Mouse (Mus musculus) MEL (cell line): ENCODE results near the gene Nlrp6. TPM values are rescaled to one million over a fixed set of nuclear protein-coding genes. Genes with fewer than 3 reads are reported as not detected.

Experiments
- polyA plus RNA-seq, 2 experiments: library from polyadenylated mRNA; stranded (reverse) in 1 of 2; unstranded in 1 of 2; fragments of >175 nt in 1 of 2; fragments of >200 nt in 1 of 2; gene quantifications; 2 replicates each; pipeline versions ENCODE4 v1.2.1 to v1.2.4; 2012; ENCODE audit warnings: low replicate concordance in 2 of 2, low read depth in 1 of 2; ENCODE audit not compliant: insufficient read length in 2 of 2, insufficient read depth in 1 of 2, missing spikeins in 1 of 2
- total RNA-seq: library from RNA; depleted of rRNA; stranded (reverse); fragments of 300-350 nt; gene quantifications from 2 replicates; pipeline ENCODE4 v1.2.3, GENCODE M21; 2012; rRNA removed

The Nlrp6 gene
- total and polyA plus RNA-seq, 3 experiments = not detected

Other genes starting within 250 kb of the Nlrp6 start
- not detected in 2 replicates for gene Olfr45, start 239.0 kb upstream of the Nlrp6 start, total RNA-seq
- not detected for gene Olfr45, start 239.0 kb upstream of the Nlrp6 start, polyA plus RNA-seq
- not detected in 2 replicates for gene Olfr541, start 223.6 kb upstream of the Nlrp6 start, total RNA-seq
- gene Olfr541, start 223.6 kb upstream of the Nlrp6 start, polyA plus RNA-seq = not detected
- gene Cyp2e1, start 157.2 kb upstream of the Nlrp6 start, total RNA-seq = not detected in 2 replicates
- gene Cyp2e1, start 157.2 kb upstream of the Nlrp6 start, polyA plus RNA-seq = not detected
- not detected in 2 replicates for gene Syce1, start 133.1 kb upstream of the Nlrp6 start, total RNA-seq
- not detected for gene Syce1, start 133.1 kb upstream of the Nlrp6 start, polyA plus RNA-seq
- gene Zfp941, start 98.7 kb upstream of the Nlrp6 start, total RNA-seq = not detected in 2 replicates
- not detected for gene Zfp941, start 98.7 kb upstream of the Nlrp6 start, polyA plus RNA-seq
- not detected in 2 replicates for gene Urah, start 85.9 kb upstream of the Nlrp6 start, total RNA-seq
- not detected for gene Urah, start 85.9 kb upstream of the Nlrp6 start, polyA plus RNA-seq
- not detected in 2 replicates for gene Scgb1c1, start 75.4 kb upstream of the Nlrp6 start, total RNA-seq
- gene Scgb1c1, start 75.4 kb upstream of the Nlrp6 start, polyA plus RNA-seq = not detected
- not detected in 2 replicates for gene Odf3, start 73.1 kb upstream of the Nlrp6 start, total RNA-seq
- gene Odf3, start 73.1 kb upstream of the Nlrp6 start, polyA plus RNA-seq = not detected
- not detected in 2 replicates for gene Gm45785, start 64.6 kb upstream of the Nlrp6 start, total RNA-seq
- not detected for gene Gm45785, start 64.6 kb upstream of the Nlrp6 start, polyA plus RNA-seq
- gene Ric8a, start 63.9 kb upstream of the Nlrp6 start, total RNA-seq = 44.5 and 52.3 TPM in 2 replicates
- 10 to 100 TPM in 1 of 2 experiments, not detected in 1; 63.4 TPM for gene Ric8a, start 63.9 kb upstream of the Nlrp6 start, polyA plus RNA-seq
- gene Bet1l, start 63.3 kb upstream of the Nlrp6 start, total RNA-seq = 12.1 and 16.0 TPM in 2 replicates
- gene Bet1l, start 63.3 kb upstream of the Nlrp6 start, polyA plus RNA-seq = 10 to 100 TPM in 1 of 2 experiments, not detected in 1; 26.2 TPM
- gene Psmd13, start 38.9 kb upstream of the Nlrp6 start, total RNA-seq = 165 and 191 TPM in 2 replicates
- gene Psmd13, start 38.9 kb upstream of the Nlrp6 start, polyA plus RNA-seq = 100 to 1,000 TPM in 1 of 2 experiments, not detected in 1; 215 TPM
- 16.0 and 16.1 TPM in 2 replicates for gene Sirt3, start 38.6 kb upstream of the Nlrp6 start, total RNA-seq
- gene Sirt3, start 38.6 kb upstream of the Nlrp6 start, polyA plus RNA-seq = 10 to 100 TPM in 1 of 2 experiments, not detected in 1; 19.5 TPM
- not detected in 2 replicates for gene Cox8b, start 20.5 kb upstream of the Nlrp6 start, total RNA-seq
- gene Cox8b, start 20.5 kb upstream of the Nlrp6 start, polyA plus RNA-seq = not detected
- 3.0 and 3.2 TPM in 2 replicates for gene Pgghg, start 20.5 kb downstream of the Nlrp6 start, total RNA-seq
- 1 to 10 TPM in 1 of 2 experiments, not detected in 1; 7.2 TPM for gene Pgghg, start 20.5 kb downstream of the Nlrp6 start, polyA plus RNA-seq
- 0.31 TPM in 1 of 2 replicates, not detected in the other for gene Ifitm5, start 29.4 kb downstream of the Nlrp6 start, total RNA-seq
- gene Ifitm5, start 29.4 kb downstream of the Nlrp6 start, polyA plus RNA-seq = 1 to 10 TPM in 1 of 2 experiments, not detected in 1; 1.1 TPM
- not detected in 2 replicates for gene Gm45717, start 35.0 kb downstream of the Nlrp6 start, total RNA-seq
- not detected for gene Gm45717, start 35.0 kb downstream of the Nlrp6 start, polyA plus RNA-seq
- 177 and 213 TPM in 2 replicates for gene Ifitm2, start 35.1 kb downstream of the Nlrp6 start, total RNA-seq
- 100 to 1,000 TPM in 1 of 2 experiments, not detected in 1; 317 TPM for gene Ifitm2, start 35.1 kb downstream of the Nlrp6 start, polyA plus RNA-seq
- 0.23 TPM in 1 of 2 replicates, not detected in the other for gene Ifitm1, start 46.3 kb downstream of the Nlrp6 start, total RNA-seq
- not detected for gene Ifitm1, start 46.3 kb downstream of the Nlrp6 start, polyA plus RNA-seq
- gene Ifitm3, start 89.9 kb downstream of the Nlrp6 start, total RNA-seq = 4.2 and 6.4 TPM in 2 replicates
- 10 to 100 TPM in 1 of 2 experiments, not detected in 1; 12.8 TPM for gene Ifitm3, start 89.9 kb downstream of the Nlrp6 start, polyA plus RNA-seq
- gene Ifitm6, start 97.0 kb downstream of the Nlrp6 start, total RNA-seq = not detected in 2 replicates
- gene Ifitm6, start 97.0 kb downstream of the Nlrp6 start, polyA plus RNA-seq = not detected
- not detected in 2 replicates for gene Gm17387, start 108.2 kb downstream of the Nlrp6 start, total RNA-seq
- not detected for gene Gm17387, start 108.2 kb downstream of the Nlrp6 start, polyA plus RNA-seq
- gene B4galnt4, start 140.2 kb downstream of the Nlrp6 start, total RNA-seq = 0.78 and 0.81 TPM in 2 replicates
- 1 to 10 TPM in 1 of 2 experiments, not detected in 1; 8.0 TPM for gene B4galnt4, start 140.2 kb downstream of the Nlrp6 start, polyA plus RNA-seq
- not detected in 2 replicates for gene Pkp3, start 157.3 kb downstream of the Nlrp6 start, total RNA-seq
- not detected for gene Pkp3, start 157.3 kb downstream of the Nlrp6 start, polyA plus RNA-seq
- 8.3 and 8.6 TPM in 2 replicates for gene Sigirr, start 179.7 kb downstream of the Nlrp6 start, total RNA-seq
- gene Sigirr, start 179.7 kb downstream of the Nlrp6 start, polyA plus RNA-seq = 10 to 100 TPM in 1 of 2 experiments, not detected in 1; 17.5 TPM
- gene Ano9, start 196.9 kb downstream of the Nlrp6 start, total RNA-seq = 0.08 TPM in 1 of 2 replicates, not detected in the other
- under 1 TPM in 1 of 2 experiments, not detected in 1; 0.03 TPM for gene Ano9, start 196.9 kb downstream of the Nlrp6 start, polyA plus RNA-seq
- gene Ptdss2, start 201.5 kb downstream of the Nlrp6 start, total RNA-seq = 12.2 and 16.9 TPM in 2 replicates
- 10 to 100 TPM in 1 of 2 experiments, not detected in 1; 44.9 TPM for gene Ptdss2, start 201.5 kb downstream of the Nlrp6 start, polyA plus RNA-seq